Mouse (Mus musculus): ENCODE measurements at regions not wholly inside any gene's neighbourhood (a gene's known extent, or its start where the extent isn't known, plus 50 kb on each side); places are given as distances from the start of the nearest gene placed in this dataset.
"Not testable (repeated sequence)": the region's sequence is repeated elsewhere in the genome, so short reads cannot be mapped to it uniquely, and the experiment has no call there.

DNA sequence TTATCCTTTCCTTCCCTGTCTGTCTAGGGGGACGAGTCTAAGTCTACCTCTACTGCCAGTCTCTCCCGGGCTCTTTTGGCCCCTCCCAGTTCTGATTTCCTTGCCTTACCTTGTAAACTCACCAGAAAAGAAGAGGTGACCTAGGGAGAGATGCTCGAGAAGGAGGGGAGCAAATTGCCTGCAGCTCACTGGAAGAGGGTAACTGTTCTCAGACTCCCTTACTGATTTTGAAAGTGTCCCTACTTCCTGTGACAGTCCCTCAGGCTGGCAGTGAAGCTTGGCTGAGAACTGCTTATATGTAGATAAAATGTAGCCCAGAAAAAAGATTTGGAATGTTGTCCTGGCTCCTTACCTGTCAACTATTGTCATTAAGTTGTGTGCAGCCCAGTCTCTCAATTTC is 180.6 kb upstream of the Tab2 start:
- DNase-seq = no peak
- intact Hi-C loops (cut with DNase I) = no loop called here

- peak; percentile 32 to 52 for DNase-seq
- intact Hi-C loops (cut with DNase I) = no loop called here
Measured at GRCm38 (mm10) chr10:8135272-8135671, 179.2 kb upstream of the Tab2 start.

GRCm38 (mm10) chr10:8134398-8134797 is 178.4 kb upstream of the Tab2 start:
- no peak for DNase-seq
- intact Hi-C loops (cut with DNase I) = no loop called here

DNA sequence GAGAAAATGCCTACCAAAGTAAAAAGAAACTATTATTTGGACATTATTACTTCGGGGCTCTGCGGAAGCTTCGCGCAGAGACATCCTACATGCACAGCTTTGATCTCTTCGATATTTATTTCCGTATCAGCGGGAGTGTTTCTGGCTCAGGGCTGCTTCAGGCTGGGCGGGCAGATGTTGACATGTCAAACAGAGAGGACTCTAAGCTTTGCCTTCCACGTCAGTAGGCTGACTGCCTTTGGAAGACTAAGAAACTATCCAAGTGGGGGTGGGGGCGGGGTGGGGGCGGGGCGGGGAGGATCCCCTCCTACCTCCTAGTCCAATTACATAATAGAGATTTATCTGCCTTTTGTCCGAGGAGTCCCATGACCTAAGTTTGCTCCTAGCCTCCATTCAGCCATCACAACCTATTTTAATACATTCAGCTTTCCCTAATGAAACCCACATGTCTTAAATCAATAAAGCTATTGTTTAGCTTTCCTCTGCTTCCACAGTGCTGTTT is 177.5 kb upstream of the Tab2 start:
- peak in 1 of 2 experiments; percentile 7 for DNase-seq
- intact Hi-C loops (cut with DNase I) = no loop called here

GRCm38 (mm10) chr10:8132795-8133194 is 176.8 kb upstream of the Tab2 start:
- no peak for DNase-seq
- intact Hi-C loops (cut with DNase I) = no loop called here

DNA sequence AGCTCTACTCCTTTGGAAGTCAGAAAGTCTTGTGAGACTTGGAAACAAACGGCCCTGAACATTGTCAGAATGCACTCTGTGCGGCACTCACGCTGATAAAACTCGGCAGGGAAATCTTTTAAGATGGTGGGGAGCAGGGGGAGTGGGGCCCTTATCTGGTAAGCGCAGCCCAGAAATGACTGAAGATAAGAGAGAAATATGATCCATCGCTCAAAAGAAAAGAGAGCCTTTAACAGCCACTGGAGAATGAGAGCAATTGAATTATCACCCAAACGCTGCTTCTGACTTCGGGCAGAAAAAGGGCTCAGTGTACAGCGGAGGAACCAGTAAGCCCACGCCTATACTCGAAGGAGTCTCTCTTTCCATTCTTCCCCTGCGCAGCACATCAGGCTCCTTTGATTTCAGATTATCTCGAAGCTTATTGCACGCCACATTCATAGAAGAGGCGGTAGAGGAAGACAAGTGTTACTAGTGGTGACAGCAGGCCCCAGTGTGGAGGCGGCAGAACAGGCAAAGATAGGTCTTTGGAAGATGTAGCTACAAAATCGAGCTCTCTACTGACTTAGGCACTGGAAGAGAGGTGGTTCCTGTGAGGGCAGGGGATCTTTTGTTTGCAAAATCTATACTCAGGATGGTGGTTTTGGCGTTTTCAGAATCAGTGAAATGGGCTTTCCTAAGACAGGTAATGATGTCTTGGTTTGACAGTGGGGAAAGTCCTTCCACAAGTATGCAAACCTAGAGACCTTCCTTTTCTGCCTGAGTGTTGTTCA is 174.6 kb upstream of the Tab2 start:
- DNase-seq = no peak
- intact Hi-C loops (cut with DNase I) = no loop called here

GRCm38 (mm10) chr10:8130057-8130456 is 174.0 kb upstream of the Tab2 start:
- DNase-seq = no peak
- intact Hi-C loops (cut with DNase I) = no loop called here

- intact Hi-C loops (cut with DNase I) = no loop called here
- DNase-seq = no peak
Measured at GRCm38 (mm10) chr10:8124124-8124523, 168.1 kb upstream of the Tab2 start.

- intact Hi-C loops (cut with DNase I) = no loop called here
- no peak for DNase-seq
Measured at GRCm38 (mm10) chr10:8121895-8122294, 165.9 kb upstream of the Tab2 start.

- intact Hi-C loops (cut with DNase I) = no loop called here
- peak; percentile 11 for DNase-seq
Measured at GRCm38 (mm10) chr10:8116821-8117220, 160.8 kb upstream of the Tab2 start.

- DNase-seq; intact Hi-C loops (cut with DNase I): not testable (repeated sequence)
Measured at GRCm38 (mm10) chr10:8114932-8115331, 158.9 kb upstream of the Tab2 start.

- DNase-seq = no peak
- intact Hi-C loops (cut with DNase I) = no loop called here
Measured at GRCm38 (mm10) chr10:8114530-8114929, 158.5 kb upstream of the Tab2 start.

- intact Hi-C loops (cut with DNase I) = no loop called here
- DNase-seq = no peak
Measured at GRCm38 (mm10) chr10:8100489-8100888, 144.5 kb upstream of the Tab2 start.

GRCm38 (mm10) chr10:8095924-8096323 is 139.9 kb upstream of the Tab2 start:
- no peak for DNase-seq
- intact Hi-C loops (cut with DNase I) = no loop called here

GRCm38 (mm10) chr10:8095206-8095605 is 139.2 kb upstream of the Tab2 start:
- intact Hi-C loops (cut with DNase I) = no loop called here
- DNase-seq = no peak

- intact Hi-C loops (cut with DNase I) = no loop called here
- no peak for DNase-seq
Measured at GRCm38 (mm10) chr10:8091871-8092552, 136.0 kb upstream of the Tab2 start.

DNA sequence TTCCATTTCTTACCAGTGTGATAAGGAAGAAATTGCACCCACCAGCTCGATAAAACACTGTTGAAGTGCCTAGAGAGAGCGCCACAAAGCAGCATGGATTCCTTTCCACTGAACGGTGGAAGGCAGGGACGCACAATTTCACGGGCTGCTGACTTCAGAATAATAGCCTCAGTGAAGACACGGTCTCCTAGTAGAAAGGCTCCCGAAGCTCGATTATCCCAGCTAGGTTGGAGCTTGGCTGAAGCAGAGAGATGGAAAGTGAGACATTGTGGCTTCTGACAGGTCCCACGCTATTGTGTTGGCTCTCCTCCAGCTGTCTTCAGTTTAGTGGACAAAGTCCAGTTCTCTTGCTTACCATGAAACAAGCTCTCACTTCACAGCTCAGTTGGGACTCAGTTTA is 133.3 kb upstream of the Tab2 start:
- intact Hi-C loops (cut with DNase I) = no loop called here
- DNase-seq = peak in 1 of 2 experiments; percentile 10

- DNase-seq = no peak
- intact Hi-C loops (cut with DNase I) = no loop called here
Measured at GRCm38 (mm10) chr10:8088737-8089136, 132.7 kb upstream of the Tab2 start.

DNA sequence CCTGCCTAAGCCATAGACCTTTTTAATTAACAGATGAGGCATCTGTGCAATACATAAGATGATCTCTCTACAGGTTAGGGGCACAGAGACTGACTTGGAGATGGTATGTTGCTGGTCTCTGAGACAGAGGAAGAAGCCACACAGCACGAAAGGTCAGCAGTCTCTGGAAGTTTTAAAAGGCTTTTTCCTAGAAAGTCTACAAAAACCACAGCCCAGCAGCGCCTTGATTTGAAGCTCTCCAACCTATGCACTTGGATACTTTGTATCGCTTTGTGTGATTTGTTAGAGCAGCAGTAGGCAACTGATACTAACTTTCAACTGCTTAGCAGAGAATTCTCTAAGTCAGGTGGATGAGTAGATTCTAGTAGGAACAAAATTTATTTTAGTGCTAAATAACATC is 132.3 kb upstream of the Tab2 start:
- DNase-seq = no peak
- intact Hi-C loops (cut with DNase I) = no loop called here

- peak; percentile 12 to 21 for DNase-seq
- intact Hi-C loops (cut with DNase I) = no loop called here
Measured at GRCm38 (mm10) chr10:8087106-8087505, 131.1 kb upstream of the Tab2 start.

- intact Hi-C loops (cut with DNase I) = no loop called here
- no peak for DNase-seq
Measured at GRCm38 (mm10) chr10:8086442-8086841, 130.4 kb upstream of the Tab2 start.

Data from heart, postnatal 10 days (tissue).